Mouse (Mus musculus): ENCODE data around the gene Brpf3. TPM values are rescaled to one million over a fixed set of nuclear protein-coding genes. Genes with fewer than 3 reads are reported as not detected.

The Brpf3 gene
- polyA plus RNA-seq, 1 experiment, result 26.3 TPM

- TF ChIP-seq CTCF (IDR thresholded peaks at IDR 0.05; ENCODE audit: insufficient read depth, low read length) (no peak), POLR2A (IDR thresholded peaks at IDR 0.05; ENCODE audit: borderline replicate concordance, extremely low read depth, low read depth, low read length) (no peak)
- no peak for DNase-seq
- WGBS, result 80% methylated on average over 5 of the region's 5 CpGs
- no peaks in the 10 kb centered on the region for H3K4me1 ChIP-seq (ENCODE audit: control insufficient read depth, insufficient read depth, low read length)
- H3K4me3 ChIP-seq (replicated peaks; ENCODE audit: extremely low read depth, low read depth, low read length), result no peak overlapping the region
Measured at GRCm38 (mm10) chr17:28843665-28844064, 42.8 kb downstream of the Brpf3 start.

GRCm38 (mm10) chr17:28846974-28847617 is 46.2 kb downstream of the Brpf3 start:
- TF ChIP-seq CTCF (IDR thresholded peaks at IDR 0.05; ENCODE audit: insufficient read depth, low read length) (no peak), POLR2A (IDR thresholded peaks at IDR 0.05; ENCODE audit: borderline replicate concordance, extremely low read depth, low read depth, low read length) (no peak)
- 30% methylated on average over 11 of the region's 11 CpGs for WGBS
- DNase-seq, result no peak
- Histone ChIP-seq H3K4me1 (ENCODE audit: control insufficient read depth, insufficient read depth, low read length) (no peaks in the 10 kb centered on the region), H3K4me3 (replicated peaks; ENCODE audit: extremely low read depth, low read depth, low read length) (no peak overlapping the region)

GRCm38 (mm10) chr17:28850511-28850910 is 49.6 kb downstream of the Brpf3 start:
- H3K4me1 ChIP-seq (ENCODE audit: control insufficient read depth, insufficient read depth, low read length), result no peaks in the 10 kb centered on the region
- DNase-seq, result no peak
- no peak for TF ChIP-seq POLR2A (IDR thresholded peaks at IDR 0.05; ENCODE audit: borderline replicate concordance, extremely low read depth, low read depth, low read length)
- TF ChIP-seq CTCF (IDR thresholded peaks at IDR 0.05; ENCODE audit: insufficient read depth, low read length), result no peak
- no peak overlapping the region for H3K4me3 ChIP-seq (replicated peaks; ENCODE audit: extremely low read depth, low read depth, low read length)
- 92% methylated on average over 5 of the region's 5 CpGs for WGBS

- no peaks in the 10 kb centered on the region for H3K4me1 ChIP-seq (ENCODE audit: control insufficient read depth, insufficient read depth, low read length)
- no peak for TF ChIP-seq POLR2A (IDR thresholded peaks at IDR 0.05; ENCODE audit: borderline replicate concordance, extremely low read depth, low read depth, low read length)
Measured at GRCm38 (mm10) chr17:28854377-28854776, 53.5 kb downstream of the Brpf3 start.

DNA sequence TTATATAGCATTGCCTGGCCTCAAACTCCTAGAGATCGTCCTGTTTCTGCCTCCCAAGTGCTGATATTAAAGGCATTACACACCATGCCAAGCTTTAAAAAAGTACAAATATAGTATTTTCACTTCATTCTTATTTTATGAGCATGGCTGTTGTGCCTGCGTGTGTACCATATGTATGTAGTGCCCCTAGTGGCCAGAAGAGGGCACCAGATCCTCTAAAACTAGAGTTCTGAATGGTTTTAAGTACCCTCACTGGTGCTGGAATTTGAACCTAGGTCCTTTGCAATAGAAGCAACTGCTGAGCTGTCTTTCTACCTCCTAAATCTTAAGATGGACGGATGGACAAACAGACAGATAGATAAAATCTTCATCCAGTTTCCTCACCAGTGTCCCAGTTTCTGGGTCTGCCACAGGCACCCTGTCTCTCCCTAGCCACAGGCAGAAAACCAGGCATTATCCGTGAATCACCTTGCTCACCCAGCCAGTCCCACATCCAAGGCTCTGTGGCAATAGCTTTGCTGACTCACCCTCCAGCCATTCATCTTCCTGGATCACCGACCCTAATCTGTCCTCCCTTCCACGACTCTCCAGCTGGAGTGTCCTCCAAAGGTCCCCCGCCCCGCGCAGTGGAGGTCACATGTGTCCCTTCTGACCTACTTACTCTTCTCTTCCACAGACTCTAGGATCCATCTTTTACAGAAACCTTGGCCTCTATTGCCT is 54.4 kb downstream of the Brpf3 start:
- TF ChIP-seq CTCF (IDR thresholded peaks at IDR 0.05; ENCODE audit: insufficient read depth, low read length), result no peak
- TF ChIP-seq POLR2A (IDR thresholded peaks at IDR 0.05; ENCODE audit: borderline replicate concordance, extremely low read depth, low read depth, low read length), result no peak
- peak; percentile 12 for DNase-seq
- no peak overlapping the region for H3K4me3 ChIP-seq (replicated peaks; ENCODE audit: extremely low read depth, low read depth, low read length)
- H3K4me1 ChIP-seq (ENCODE audit: control insufficient read depth, insufficient read depth, low read length), result no peaks in the 10 kb centered on the region
- WGBS, result 56% methylated on average over 9 of the region's 9 CpGs

More at GRCm38 (mm10) chr17:28854377-28854776, 53.5 kb downstream of the Brpf3 start:
- H3K4me3 ChIP-seq (replicated peaks; ENCODE audit: extremely low read depth, low read depth, low read length), result no peak overlapping the region
- 68% methylated on average over 7 of the region's 7 CpGs for WGBS
- no peak for DNase-seq

DNA sequence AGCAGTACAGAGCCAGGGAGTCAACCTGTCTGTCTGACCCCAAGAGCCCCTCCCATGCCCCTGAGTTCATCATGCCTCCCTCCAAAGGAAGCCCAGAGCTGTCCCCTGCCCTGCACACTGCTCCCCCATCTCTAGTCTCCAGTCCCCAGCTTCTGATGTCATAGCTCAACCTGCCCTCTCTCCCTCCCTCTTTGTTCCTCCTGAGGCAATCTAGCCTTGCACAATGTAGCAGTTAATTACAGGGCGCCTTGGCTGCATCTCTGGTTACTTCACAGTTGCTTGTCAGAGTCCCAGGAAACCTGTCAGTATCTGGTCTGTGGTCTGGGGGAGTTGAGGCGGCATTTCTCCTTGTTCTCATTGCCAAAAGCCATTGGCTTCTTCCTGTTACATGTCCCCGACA is 55.1 kb downstream of the Brpf3 start:
- 49% methylated on average over 3 of the region's 3 CpGs for WGBS
- TF ChIP-seq POLR2A (IDR thresholded peaks at IDR 0.05; ENCODE audit: borderline replicate concordance, extremely low read depth, low read depth, low read length) (no peak), CTCF (IDR thresholded peaks at IDR 0.05; ENCODE audit: insufficient read depth, low read length) (no peak)
- DNase-seq, result no peak
- Histone ChIP-seq H3K4me1 (ENCODE audit: control insufficient read depth, insufficient read depth, low read length) (no peaks in the 10 kb centered on the region), H3K4me3 (replicated peaks; ENCODE audit: extremely low read depth, low read depth, low read length) (no peak overlapping the region)

GRCm38 (mm10) chr17:28858205-28858604 is 57.3 kb downstream of the Brpf3 start, which contains the start of gene Pnpla1:
Gene Pnpla1, plus strand, starts transcription at chr17:28858411.
- peak; percentile 28 for DNase-seq
- no peak within 1 kb of the TSS for H3K4me3 ChIP-seq (replicated peaks; ENCODE audit: extremely low read depth, low read depth, low read length)
- no peaks in the 10 kb centered on the region for H3K4me1 ChIP-seq (ENCODE audit: control insufficient read depth, insufficient read depth, low read length)
- WGBS, result 39% methylated on average over 12 of the region's 12 CpGs
- TF ChIP-seq CTCF (IDR thresholded peaks at IDR 0.05; ENCODE audit: insufficient read depth, low read length) (no peak), POLR2A (IDR thresholded peaks at IDR 0.05; ENCODE audit: borderline replicate concordance, extremely low read depth, low read depth, low read length) (no peak)

DNA sequence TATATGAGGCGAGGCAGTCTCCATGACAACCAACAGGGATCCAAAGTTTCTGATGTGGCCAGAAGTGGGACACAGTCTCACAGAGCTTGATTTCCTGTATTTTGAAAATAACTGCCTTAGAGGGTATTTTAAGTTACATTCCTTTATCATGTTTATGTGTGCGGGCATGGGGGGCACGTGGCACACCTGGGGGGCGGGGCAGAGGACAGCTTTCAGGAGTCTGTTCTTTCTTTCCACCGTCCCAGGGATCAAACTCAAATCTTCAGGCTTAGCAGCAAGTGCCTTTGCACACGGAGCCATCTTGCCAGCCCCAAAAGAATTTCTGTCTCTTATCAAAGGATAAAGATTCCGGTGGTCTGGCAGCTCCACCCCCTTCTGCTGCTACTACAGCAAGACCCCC is 63.0 kb downstream of the Brpf3 start:
- no peak for TF ChIP-seq CTCF (IDR thresholded peaks at IDR 0.05; ENCODE audit: insufficient read depth, low read length)
- no peak for TF ChIP-seq POLR2A (IDR thresholded peaks at IDR 0.05; ENCODE audit: borderline replicate concordance, extremely low read depth, low read depth, low read length)
- no peak for DNase-seq
- Histone ChIP-seq H3K4me1 (ENCODE audit: control insufficient read depth, insufficient read depth, low read length) (no peaks in the 10 kb centered on the region), H3K4me3 (replicated peaks; ENCODE audit: extremely low read depth, low read depth, low read length) (no peak overlapping the region)
- 59% methylated on average over 7 of the region's 7 CpGs for WGBS

- TF ChIP-seq CTCF (IDR thresholded peaks at IDR 0.05; ENCODE audit: insufficient read depth, low read length) (no peak), POLR2A (IDR thresholded peaks at IDR 0.05; ENCODE audit: borderline replicate concordance, extremely low read depth, low read depth, low read length) (no peak)
- Histone ChIP-seq H3K4me1 (ENCODE audit: control insufficient read depth, insufficient read depth, low read length) (no peaks in the 10 kb centered on the region), H3K4me3 (replicated peaks; ENCODE audit: extremely low read depth, low read depth, low read length) (no peak overlapping the region)
- WGBS, result 66% methylated on average over 6 of the region's 6 CpGs
- DNase-seq, result no peak
Measured at GRCm38 (mm10) chr17:28864464-28864863, 63.6 kb downstream of the Brpf3 start.

DNA sequence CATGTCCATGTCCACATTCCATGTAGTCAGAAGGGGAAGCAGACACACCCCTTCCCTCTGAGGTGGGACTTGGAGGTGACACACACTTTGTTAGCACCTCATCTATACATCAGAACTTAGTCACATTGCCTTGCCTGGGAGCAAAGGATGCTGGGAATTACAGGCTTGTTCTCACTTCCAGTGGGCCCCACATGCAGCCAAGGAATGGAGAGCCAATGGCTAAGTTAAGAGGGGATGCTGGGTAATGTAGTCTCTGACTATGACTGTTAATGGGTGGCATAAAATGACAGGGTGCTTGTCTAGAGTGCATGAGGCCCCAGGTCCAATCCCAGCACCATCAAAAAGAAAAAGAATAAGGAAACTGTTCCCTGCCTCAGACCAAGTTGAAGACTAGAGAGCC is 66.0 kb downstream of the Brpf3 start:
- no peak for DNase-seq
- Histone ChIP-seq H3K4me1 (ENCODE audit: control insufficient read depth, insufficient read depth, low read length) (no peaks in the 10 kb centered on the region), H3K4me3 (replicated peaks; ENCODE audit: extremely low read depth, low read depth, low read length) (no peak overlapping the region)
- no peak for TF ChIP-seq POLR2A (IDR thresholded peaks at IDR 0.05; ENCODE audit: borderline replicate concordance, extremely low read depth, low read depth, low read length)
- no peak for TF ChIP-seq CTCF (IDR thresholded peaks at IDR 0.05; ENCODE audit: insufficient read depth, low read length)

All from lung, adult 2 months (tissue).